Mouse (Mus musculus) ES-Bruce4 (cell line): ENCODE measurements around the gene Olfr806. TPM values are rescaled to one million over a fixed set of nuclear protein-coding genes. Genes with fewer than 3 reads are reported as not detected.

Experiments used
- H3K27ac ChIP-seq: 2 replicates; pipeline ENCODE4 v1.5.1; 2012; ENCODE audit warnings: low read length, inconsistent platforms; ENCODE audit not compliant: insufficient read depth
- H3K27me3 ChIP-seq: 2 replicates; pipeline ENCODE4 v1.6.1; 2012; ENCODE audit warnings: mild to moderate bottlenecking, low read length, inconsistent platforms; ENCODE audit not compliant: control insufficient read depth, poor library complexity, insufficient read depth, severe bottlenecking
- H3K36me3 ChIP-seq: 2 replicates; pipeline ENCODE4 v1.6.1; 2012; ENCODE audit warnings: inconsistent platforms, mild to moderate bottlenecking, low read length, moderate library complexity; ENCODE audit not compliant: control insufficient read depth, poor library complexity, insufficient read depth, severe bottlenecking
- H3K4me1 ChIP-seq: one replicate; pipeline ENCODE4 v1.8.1; 2011; ENCODE audit warnings: low read length; ENCODE audit not compliant: control insufficient read depth, insufficient read depth
- H3K4me3 ChIP-seq: 2 replicates; pipeline ENCODE4 v1.5.1; 2011; ENCODE audit warnings: low read depth, mild to moderate bottlenecking, low read length
- H3K9ac ChIP-seq: 2 replicates; pipeline ENCODE4 v1.6.1; 2012; ENCODE audit warnings: low read depth, mild to moderate bottlenecking, inconsistent platforms; ENCODE audit not compliant: poor library complexity, severe bottlenecking
- H3K9me3 ChIP-seq: replicated peaks from 2 replicates; pipeline ENCODE4 v1.6.1; 2012; ENCODE audit warnings: mild to moderate bottlenecking, low read length, inconsistent platforms; ENCODE audit not compliant: control insufficient read depth, poor library complexity, insufficient read depth, severe bottlenecking
- CTCF ChIP-seq: IDR thresholded peaks from one replicate; pipeline ENCODE4 v1.8.1; 2011; ENCODE audit warnings: low read depth, low read length
- EP300 ChIP-seq: IDR thresholded peaks from 2 replicates; pipeline ENCODE4 v1.6.1; 2011; ENCODE audit warnings: low read depth, low read length; ENCODE audit not compliant: insufficient read depth
- POLR2A ChIP-seq: IDR thresholded peaks from one replicate; pipeline ENCODE4 v1.8.1; 2011; ENCODE audit warnings: low read length; ENCODE audit not compliant: insufficient read depth
- polyA plus RNA-seq: library from polyadenylated mRNA; stranded (reverse); fragments of >200 nt; gene quantifications from 2 replicates; pipeline ENCODE4 v1.2.4, GENCODE M21; 2011; ENCODE audit warnings: low read depth; ENCODE audit not compliant: missing spikeins, insufficient read depth, insufficient read length

Olfr806 gene
- polyA plus RNA-seq, 1 experiment: not detected

GRCm38 (mm10) chr10:129702910-129703309 lies 38.8 kb downstream of the Olfr806 start, which contains the start of gene Olfr804:
Gene Olfr804, plus strand, starts transcription at chr10:129703210.
- Histone ChIP-seq H3K4me3 (no peak within 1 kb of the TSS), H3K36me3 (no peaks in the 10 kb centered on the region), H3K9me3 (no peaks in the 10 kb centered on the region), H3K9ac (no peak within 1 kb of the TSS), H3K4me1 (no peaks in the 10 kb centered on the region), H3K27ac (no peak within 1 kb of the TSS), H3K27me3 (no peaks in the 10 kb centered on the region)
- no peak for TF ChIP-seq EP300
- TF ChIP-seq POLR2A: no peak
- TF ChIP-seq CTCF: no peak

DNA sequence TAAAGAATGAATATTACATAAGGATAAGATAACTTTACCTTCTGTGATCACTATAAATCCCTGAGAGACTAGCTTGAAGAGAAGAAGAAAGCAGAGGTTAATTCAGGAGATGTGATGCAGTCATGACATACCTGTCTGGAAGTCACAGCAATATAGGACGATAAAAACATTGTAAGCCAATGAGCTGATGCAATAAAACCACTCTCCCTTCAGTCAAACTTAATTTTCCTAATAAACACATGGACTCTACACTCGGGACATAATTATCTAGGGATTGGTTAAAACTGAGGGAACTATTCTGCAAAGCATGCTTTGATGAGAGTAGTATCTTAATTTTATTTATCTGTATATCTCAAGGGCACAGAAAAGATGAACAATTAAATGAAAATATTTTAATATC lies 47.5 kb downstream of the Olfr806 start, which contains the start of gene Olfr803:
Gene Olfr803 (minus strand): TSS at position 101 of the 400 bp plus-strand sequence.
- Histone ChIP-seq H3K27me3 (no peaks in the 10 kb centered on the region), H3K4me3 (no peak within 1 kb of the TSS), H3K36me3 (no peaks in the 10 kb centered on the region), H3K9ac (no peak within 1 kb of the TSS), H3K4me1 (no peaks in the 10 kb centered on the region), H3K27ac (no peak within 1 kb of the TSS), H3K9me3 (no peaks in the 10 kb centered on the region)
- TF ChIP-seq CTCF: no peak
- TF ChIP-seq EP300: no peak
- no peak for TF ChIP-seq POLR2A

DNA sequence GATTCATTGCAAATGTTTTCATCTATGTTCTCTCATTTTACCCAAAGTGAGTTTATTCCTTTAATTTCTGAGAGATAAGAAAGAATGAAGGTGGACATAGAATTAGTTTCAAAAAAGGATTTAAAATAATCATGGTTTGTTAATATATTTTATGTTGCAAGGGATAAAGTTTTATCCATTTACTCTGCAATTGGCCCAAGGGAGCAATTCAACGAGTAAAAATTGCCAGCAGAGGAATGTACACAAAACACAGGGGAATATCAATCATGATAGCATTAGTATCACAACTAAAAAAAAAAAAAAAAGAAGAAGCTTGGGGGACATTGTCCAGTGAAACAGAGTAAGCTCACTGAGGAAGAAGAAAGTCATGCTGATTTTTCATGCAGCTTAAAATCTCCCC lies 53.7 kb downstream of the Olfr806 start, which contains the start of gene Olfr802:
Gene Olfr802 (minus strand): TSS at position 101 of the 400 bp plus-strand sequence.
- Histone ChIP-seq H3K9me3 (no peaks in the 10 kb centered on the region), H3K4me1 (no peaks in the 10 kb centered on the region), H3K27ac (no peak within 1 kb of the TSS), H3K4me3 (no peak within 1 kb of the TSS), H3K36me3 (no peaks in the 10 kb centered on the region), H3K27me3 (no peaks in the 10 kb centered on the region), H3K9ac (no peak within 1 kb of the TSS)
- TF ChIP-seq EP300: no peak
- TF ChIP-seq CTCF: no peak
- no peak for TF ChIP-seq POLR2A

Other genes with a start within 250 kb of the Olfr806 start
- not detected in 2 replicates for gene Olfr790, start 243.4 kb downstream of the Olfr806 start, polyA plus RNA-seq
- gene Olfr791, start 220.1 kb downstream of the Olfr806 start, polyA plus RNA-seq: not detected in 2 replicates
- not detected in 2 replicates for gene Olfr792, start 202.8 kb downstream of the Olfr806 start, polyA plus RNA-seq
- gene Olfr794, start 174.3 kb downstream of the Olfr806 start, polyA plus RNA-seq: 0.29 TPM in 1 of 2 replicates, not detected in the other
- gene Olfr796, start 129.4 kb downstream of the Olfr806 start, polyA plus RNA-seq: 0.24 TPM in 1 of 2 replicates, not detected in the other
- not detected in 2 replicates for gene Olfr798, start 114.0 kb downstream of the Olfr806 start, polyA plus RNA-seq
- not detected in 2 replicates for gene Olfr799, start 104.4 kb downstream of the Olfr806 start, polyA plus RNA-seq
- gene Olfr800, start 84.2 kb downstream of the Olfr806 start, polyA plus RNA-seq: not detected in 2 replicates
- gene Olfr801, start 68.1 kb downstream of the Olfr806 start, polyA plus RNA-seq: not detected in 2 replicates
- gene Olfr802, start 53.8 kb downstream of the Olfr806 start, polyA plus RNA-seq: not detected in 2 replicates
- not detected in 2 replicates for gene Olfr803, start 47.6 kb downstream of the Olfr806 start, polyA plus RNA-seq
- not detected in 2 replicates for gene Olfr804, start 38.7 kb downstream of the Olfr806 start, polyA plus RNA-seq
- gene Olfr805, start 12.5 kb downstream of the Olfr806 start, polyA plus RNA-seq: not detected in 2 replicates
- gene Olfr807, start 15.9 kb upstream of the Olfr806 start, polyA plus RNA-seq: not detected in 2 replicates
- not detected in 2 replicates for gene Olfr808, start 23.6 kb upstream of the Olfr806 start, polyA plus RNA-seq
- not detected in 2 replicates for gene Olfr809, start 32.7 kb upstream of the Olfr806 start, polyA plus RNA-seq
- gene Olfr810, start 53.0 kb upstream of the Olfr806 start, polyA plus RNA-seq: not detected in 2 replicates
- gene Olfr811, start 62.5 kb upstream of the Olfr806 start, polyA plus RNA-seq: not detected in 2 replicates
- not detected in 2 replicates for gene Olfr812, start 104.2 kb upstream of the Olfr806 start, polyA plus RNA-seq
- gene Olfr813, start 113.4 kb upstream of the Olfr806 start, polyA plus RNA-seq: not detected in 2 replicates
- gene Olfr814, start 137.9 kb upstream of the Olfr806 start, polyA plus RNA-seq: 0.40 TPM in 1 of 2 replicates, not detected in the other
- not detected in 2 replicates for gene Olfr815, start 163.9 kb upstream of the Olfr806 start, polyA plus RNA-seq
- gene Olfr816, start 173.7 kb upstream of the Olfr806 start, polyA plus RNA-seq: not detected in 2 replicates
- not detected in 2 replicates for gene Olfr818, start 207.2 kb upstream of the Olfr806 start, polyA plus RNA-seq
- not detected in 2 replicates for gene Olfr819, start 225.3 kb upstream of the Olfr806 start, polyA plus RNA-seq
- gene Olfr247, start 234.2 kb upstream of the Olfr806 start, polyA plus RNA-seq: not detected in 2 replicates
- not detected in 2 replicates for gene Gm10310, start 243.1 kb upstream of the Olfr806 start, polyA plus RNA-seq